Mouse (Mus musculus): ENCODE measurements around the gene Myom1.

The Myom1 gene

DNA sequence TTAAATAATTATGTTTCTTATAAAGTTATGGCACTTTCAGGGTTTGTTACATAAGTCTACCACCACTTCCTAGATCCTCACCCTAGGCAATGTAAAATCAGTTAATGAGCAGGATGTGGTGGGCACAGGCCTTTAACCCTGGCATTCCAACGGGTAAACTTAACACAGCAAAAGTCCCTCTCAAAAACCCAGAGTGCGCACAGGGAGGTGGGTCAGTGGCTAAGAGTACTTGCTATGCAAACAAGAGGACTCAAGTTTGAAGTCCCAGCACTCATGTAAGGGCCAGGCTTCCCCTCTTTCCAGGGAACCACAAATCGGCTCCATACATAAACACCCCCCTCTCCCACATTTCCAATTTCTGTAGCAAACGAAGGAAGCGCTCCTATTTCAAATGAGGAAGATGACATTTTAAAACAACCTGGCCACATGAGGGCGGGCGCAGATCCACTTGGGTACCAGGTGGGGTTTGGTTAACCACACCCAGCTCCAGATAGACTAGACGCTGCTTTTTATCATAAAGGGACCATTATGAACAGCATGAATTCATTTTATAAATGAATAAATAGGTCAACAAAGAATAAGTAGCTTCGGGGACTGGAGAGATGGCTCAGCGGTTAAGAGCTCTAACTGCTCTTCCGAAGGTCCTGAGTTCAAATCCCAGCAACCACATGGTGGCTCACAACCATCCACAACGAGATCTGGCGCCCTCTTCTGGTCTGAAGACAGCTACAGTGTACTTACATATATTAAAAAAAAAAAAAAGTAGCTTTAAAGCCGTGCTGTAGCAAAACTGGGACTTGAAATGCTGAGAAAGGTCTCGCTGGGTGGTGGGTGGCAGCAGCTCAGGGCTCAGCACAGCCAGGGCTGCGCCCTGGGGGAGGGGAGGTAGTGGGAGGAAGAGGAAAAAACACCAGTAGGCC lies 10.5 kb upstream of the Myom1 start:
- DNase-seq (ENCODE audit: low read depth, low spot score), result no peak

DNA sequence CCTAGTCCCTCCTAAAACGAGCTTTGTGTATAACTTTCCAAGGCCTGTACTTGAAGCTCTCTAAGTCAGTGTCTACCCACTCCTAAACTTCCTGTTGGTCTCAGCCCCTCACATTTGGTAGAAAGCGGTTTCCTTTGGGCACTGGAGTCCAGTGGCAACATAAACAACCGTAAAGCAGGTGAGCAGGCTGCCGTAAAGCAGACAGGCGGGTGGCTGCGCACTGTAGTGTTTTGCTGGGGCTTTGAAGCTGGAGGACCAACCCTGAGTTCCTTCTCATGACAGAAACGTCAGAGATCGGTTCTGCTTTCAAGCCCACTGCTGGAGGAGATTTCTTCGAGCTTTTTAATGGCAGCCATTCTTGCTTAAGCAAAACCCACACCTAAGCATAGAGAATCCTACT lies 9.8 kb upstream of the Myom1 start:
- DNase-seq (ENCODE audit: low read depth, low spot score), result no peak

DNA sequence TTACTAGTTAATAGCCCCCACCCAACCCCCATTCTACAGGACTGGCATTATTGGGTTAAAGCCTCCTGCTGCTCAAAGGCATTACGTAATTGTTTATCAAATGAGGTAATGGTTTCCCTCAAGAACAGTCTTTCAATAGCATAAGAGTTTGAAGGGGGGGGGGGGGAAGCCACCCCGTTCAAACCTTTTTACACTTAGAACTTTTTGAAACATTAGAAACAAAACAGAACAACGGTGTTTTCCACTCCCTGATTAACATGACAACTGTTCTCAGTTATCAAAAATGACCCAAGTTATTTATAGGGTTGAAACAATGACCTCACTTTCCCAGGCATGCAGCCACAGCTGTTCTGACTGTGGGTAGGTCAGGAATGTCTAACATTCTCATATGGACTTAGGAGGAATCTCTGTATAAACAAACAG lies 9.0 kb upstream of the Myom1 start:
- no peak for DNase-seq (ENCODE audit: low read depth, low spot score)

DNA sequence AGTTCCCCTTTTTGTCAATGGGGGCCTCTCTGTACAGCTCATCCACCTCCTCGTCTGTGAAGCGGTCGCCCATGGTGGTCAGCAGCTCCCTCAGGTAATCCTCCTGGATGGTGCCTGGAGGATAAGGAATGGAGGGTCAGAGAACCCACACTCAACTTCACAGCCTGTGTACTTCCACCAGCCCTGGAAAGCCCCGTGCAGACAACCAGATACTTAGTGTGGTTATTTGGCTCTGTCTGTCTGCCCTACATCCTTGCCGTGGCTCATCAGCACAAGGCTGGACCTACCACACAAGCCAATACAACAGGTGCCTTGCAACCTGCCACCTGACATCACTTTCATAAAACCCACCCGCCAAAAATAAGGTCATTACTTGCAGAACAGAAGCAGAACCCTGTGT lies 7.8 kb upstream of the Myom1 start:
- DNase-seq (ENCODE audit: low read depth, low spot score), result no peak

DNA sequence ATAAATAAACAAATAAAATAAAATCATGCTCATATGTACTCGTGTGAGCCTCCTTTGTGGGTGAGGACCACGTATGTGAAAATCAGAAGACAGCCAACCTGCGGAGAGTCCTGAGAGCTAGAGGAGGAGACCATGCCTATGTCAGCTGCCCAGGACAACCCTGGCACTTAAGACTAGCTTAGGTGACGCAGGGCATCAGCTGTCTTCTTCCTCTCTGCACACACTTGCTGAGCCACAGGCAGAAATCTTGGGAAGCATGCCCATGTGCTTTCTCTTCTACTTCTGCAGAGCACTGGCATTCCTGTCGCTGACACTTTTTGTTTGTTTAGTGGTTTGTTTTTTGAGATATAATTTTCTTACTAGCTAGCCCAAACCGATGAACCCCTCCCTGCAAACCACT lies 6.9 kb upstream of the Myom1 start:
- no peak for DNase-seq (ENCODE audit: low read depth, low spot score)

DNA sequence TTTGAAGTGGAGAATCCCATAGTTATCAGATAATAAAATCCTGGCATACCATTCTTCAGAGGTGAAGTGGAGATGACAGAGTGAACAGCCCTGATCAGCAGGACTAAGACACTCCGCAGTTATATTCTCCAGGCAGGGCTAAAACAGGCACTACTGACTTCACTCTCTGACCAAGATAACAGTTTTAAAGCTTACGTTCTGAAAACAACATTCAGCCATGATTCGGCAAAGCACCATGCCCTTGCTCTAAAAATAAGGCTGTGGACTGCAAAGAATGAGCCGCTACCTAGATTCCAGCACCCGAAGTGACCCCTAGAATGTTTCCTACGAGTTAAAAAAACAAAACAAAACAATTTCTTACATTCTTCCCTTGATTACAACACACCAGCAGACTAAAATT lies 4.6 kb upstream of the Myom1 start:
- DNase-seq (ENCODE audit: low read depth, low spot score), result no peak

DNA sequence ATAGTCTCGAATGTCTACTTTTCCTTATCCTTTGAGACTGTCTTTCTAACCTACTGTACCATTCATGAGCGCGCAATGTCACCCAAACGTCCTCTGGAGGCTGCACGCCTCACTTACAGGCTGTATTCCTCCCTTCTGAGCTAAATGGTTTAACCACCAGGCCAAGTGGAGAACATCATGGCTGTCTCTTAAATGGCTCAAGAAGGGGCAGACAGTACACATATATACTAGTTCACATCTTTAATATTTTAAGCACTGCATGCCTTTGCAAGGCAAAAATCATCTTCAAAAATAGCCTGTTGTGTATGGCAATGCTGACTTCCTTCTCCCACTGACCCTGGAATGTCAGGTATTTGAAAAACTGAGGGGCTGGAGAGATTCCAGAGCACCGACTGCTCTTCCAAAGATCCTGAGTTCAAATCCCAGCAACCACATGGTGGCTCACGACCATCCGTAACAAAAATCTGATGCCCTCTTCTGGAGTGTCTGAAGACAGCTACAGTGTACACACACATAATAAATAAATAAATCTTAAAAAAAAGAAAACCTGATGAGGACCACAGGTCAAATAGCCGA lies 3.9 kb upstream of the Myom1 start:
- DNase-seq (ENCODE audit: low read depth, low spot score), result no peak

DNA sequence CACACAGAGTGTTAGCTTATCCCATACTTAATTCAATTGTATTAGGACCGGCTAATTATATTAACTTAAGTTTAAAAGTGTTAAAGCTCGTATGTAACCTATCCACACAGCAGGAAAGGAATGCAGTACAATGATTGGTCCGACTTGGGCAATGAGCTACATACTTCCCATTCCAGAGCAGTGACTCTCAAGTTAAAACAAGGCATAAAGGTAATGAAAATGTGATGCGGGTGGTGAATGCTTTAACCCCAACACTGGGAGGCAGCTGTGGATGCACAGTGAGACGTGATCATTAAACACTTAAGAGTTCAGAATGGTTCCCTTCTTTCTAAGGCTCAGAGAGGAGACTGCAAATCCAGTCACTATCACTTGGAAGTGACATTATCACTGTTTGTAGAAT lies 3.2 kb upstream of the Myom1 start:
- no peak for DNase-seq (ENCODE audit: low read depth, low spot score)

DNA sequence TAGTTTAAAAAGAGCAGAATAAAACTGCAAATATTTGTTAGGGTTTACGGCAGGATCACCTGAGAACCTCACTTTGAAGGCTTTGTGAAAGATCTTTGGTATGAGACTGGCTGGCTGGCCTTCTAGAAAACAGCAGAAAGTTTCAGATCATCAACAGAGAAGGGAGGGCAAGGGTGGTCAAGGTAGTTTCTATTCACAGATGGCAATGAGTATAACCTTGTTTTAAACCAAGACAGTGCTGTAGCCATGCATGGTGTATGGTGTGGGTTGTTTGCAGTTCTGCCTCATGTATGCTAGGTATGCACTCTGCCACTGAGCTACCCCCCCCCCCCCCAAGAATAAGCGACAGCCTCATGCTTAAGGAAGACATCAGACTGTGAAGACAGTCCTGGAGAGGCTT lies 2.2 kb upstream of the Myom1 start:
- no peak for DNase-seq (ENCODE audit: low read depth, low spot score)

DNA sequence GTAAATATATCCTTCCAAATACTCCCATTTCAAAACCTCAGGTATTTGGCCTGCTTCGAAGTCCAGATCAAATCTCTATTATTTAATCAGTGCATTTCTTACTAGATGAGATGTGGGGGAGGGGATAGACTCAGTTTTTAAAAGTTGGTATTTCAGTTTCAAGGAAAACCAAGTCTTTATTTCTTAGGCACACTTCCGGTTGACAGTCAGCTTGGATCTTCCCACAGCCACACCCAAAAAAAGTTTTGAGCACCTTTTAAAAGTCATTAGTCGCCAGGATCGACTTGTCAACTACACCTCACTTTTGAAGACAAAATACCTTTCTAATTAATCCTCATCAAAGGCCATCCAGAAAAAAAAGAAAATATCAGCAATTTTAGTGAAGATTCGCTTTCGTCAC lies 1.4 kb upstream of the Myom1 start:
- no peak for DNase-seq (ENCODE audit: low read depth, low spot score)

DNA sequence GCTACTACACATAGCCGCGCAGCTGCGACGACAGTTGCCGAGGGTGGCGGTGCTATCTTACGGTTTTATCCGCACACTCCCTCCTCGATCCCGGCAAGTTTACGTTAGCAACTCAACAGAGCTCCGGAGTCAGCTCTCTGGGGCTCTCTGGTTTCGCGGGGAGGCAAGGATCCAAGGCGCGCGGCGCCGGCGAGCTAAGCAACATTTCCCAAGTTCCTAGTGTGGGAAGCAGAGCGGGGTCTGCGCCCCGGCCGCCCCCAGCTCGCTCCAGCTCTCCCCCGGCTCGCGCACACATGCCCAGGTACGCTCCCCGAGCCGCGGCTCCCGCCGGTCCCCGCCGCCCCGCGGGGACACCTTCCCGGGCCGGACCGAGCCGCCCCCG lies 743 bp upstream of the Myom1 start:
- DNase-seq (ENCODE audit: low read depth, low spot score), result no peak

DNA sequence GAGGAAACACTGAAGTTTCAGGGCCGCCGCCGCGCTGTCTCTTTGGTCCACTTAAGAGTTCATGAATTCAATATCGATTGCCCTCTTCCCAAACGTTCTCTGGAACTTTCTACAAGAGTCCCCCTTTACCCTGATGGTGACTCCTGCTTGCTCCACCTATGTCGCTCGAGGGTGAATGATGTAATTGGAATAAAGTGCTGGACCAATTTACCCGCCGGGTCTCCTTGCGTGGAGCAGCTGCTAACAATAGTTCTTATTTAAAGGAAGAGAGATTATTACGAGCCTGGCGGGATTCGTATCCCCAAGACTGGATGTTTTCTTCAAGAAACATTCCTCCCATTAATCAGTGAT lies 286 bp downstream of the Myom1 start, which contains the start of gene Myl12a:
Myl12a (minus strand) TSS at position 135 of the 351 bp plus-strand sequence.
- no peak for DNase-seq (ENCODE audit: low read depth, low spot score)

DNA sequence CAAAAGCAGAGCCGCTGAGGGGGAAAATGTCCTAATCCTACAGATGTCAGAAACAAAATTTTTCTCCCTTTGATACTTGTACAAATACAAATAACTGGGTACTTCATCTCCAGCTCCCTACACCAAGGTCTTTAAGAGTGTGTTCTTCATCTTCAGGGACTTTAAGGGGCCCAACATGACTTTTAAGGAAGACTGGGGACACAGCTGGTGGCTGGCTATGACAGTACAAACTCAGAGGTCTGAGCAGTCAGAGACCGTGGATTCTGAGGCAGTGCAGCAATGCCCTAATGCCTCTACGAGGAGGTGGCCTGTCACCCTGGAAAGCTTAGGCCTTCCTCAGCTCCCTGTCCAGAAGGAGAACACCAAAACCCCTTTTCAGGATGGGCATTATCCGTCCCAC lies 679 bp downstream of the Myom1 start:
- no peak for DNase-seq (ENCODE audit: low read depth, low spot score)

DNA sequence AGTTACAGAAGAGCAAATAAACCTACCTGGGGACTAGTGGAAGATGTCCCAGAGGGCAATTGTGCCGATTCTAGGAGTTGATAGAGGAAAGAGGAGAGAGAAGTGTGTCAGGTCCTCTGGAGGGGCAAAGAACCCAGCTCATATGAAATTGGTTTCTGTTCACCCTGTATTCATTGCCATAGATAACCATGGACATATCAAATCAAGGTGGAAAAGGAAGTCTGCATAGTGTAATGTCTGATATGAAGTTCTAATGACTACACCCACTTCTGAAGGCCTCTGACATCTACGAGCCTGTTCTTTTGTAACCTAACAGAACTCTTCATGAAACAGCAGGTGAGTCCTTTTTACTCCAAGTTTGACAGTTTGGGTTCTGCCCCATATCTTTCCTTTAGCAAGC lies 1.3 kb downstream of the Myom1 start:
- DNase-seq (ENCODE audit: low read depth, low spot score), result no peak

DNA sequence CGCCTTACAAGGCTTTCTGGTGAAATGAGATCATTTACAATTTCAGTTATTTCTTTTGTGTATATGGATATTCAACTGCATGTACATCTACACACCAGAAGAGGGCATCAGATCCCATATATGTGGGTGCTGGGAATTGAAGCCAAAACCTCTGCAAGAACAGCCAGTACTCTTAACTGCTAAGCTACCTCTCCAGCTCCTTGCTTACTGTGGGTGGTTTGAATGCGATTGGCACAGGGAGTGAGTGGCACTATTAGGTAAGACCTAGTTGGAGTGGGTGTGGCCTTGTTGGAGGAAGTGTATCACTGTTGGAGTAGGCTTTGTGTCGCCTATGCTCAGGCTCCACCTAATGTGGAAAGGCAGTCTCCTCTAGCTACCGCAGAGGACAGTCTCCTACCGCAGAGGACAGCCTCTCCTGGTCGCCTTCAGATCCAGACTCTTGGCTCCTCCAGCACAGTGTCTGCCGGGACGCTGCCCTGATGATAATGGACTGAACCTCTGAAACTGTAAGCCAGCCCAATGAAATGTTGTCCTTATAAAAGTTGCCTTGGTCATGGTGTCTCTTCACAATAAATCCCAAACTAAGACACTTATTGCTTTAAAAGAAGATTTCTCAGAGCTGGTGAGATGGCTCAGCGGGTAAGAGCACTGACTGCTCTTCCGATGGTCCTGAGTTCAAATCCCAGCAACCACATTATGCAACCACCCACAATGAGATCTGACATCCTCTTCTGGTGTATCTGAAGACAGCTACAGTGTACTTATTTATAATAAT lies 1.9 kb downstream of the Myom1 start:
- no peak for DNase-seq (ENCODE audit: low read depth, low spot score)

DNA sequence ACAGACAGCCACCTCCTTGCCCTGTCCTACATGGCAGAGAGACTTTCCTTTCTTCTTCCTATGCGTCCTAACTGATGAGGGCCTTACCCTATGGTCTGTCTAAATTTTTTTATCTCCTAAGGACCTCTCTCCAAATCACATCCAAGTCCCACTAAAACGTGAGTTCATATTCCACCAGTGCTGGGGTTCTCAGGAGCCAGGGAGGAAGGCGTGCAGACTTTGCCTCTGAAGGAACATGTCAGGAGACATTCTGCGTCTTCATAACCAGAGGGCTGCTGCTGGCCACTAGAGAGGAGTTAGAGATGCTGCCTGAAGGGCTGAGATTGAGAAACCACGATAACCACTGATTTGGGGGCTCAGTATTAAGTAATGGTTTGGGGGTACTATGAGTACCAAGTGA lies 4.5 kb downstream of the Myom1 start:
- DNase-seq (ENCODE audit: low read depth, low spot score), result no peak

DNA sequence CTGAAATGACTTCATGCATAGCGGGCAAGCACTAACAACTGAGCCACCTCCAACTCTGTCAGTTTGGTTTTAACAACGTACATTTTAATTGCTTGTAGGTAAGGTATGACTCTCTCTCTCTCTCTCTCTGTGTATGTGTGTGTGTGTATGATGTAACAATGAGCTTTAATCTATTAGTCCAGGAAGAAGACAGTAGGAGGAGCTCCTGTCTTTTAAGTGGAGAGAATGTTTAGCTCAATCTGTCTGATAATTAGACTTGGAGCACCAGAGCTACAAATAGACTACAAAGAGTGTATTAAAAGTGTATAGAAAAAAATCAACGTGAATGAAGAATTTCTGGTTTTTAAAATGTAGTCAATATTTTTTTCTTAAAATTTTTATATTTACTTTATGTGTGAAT lies 6.2 kb downstream of the Myom1 start:
- DNase-seq (ENCODE audit: low read depth, low spot score), result no peak

DNA sequence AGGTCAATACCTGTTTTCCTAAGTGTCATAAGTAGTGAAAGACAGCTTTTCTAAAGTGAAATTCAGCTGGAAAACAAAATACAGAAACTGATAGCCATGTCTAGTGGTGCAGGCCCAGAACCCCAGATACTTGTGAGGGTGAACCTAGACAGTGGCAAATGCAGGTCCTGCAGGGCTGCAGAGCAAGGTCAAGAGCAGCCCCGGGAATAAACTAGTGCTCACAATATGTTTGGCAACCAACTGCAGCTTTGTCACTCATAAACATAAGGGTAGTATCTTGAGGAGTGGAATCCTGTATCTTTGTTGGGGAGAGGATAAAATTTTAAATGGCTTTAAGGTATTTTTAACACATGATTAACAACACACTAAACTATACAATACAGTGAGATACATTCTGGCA lies 7.3 kb downstream of the Myom1 start:
- no peak for DNase-seq (ENCODE audit: low read depth, low spot score)

DNA sequence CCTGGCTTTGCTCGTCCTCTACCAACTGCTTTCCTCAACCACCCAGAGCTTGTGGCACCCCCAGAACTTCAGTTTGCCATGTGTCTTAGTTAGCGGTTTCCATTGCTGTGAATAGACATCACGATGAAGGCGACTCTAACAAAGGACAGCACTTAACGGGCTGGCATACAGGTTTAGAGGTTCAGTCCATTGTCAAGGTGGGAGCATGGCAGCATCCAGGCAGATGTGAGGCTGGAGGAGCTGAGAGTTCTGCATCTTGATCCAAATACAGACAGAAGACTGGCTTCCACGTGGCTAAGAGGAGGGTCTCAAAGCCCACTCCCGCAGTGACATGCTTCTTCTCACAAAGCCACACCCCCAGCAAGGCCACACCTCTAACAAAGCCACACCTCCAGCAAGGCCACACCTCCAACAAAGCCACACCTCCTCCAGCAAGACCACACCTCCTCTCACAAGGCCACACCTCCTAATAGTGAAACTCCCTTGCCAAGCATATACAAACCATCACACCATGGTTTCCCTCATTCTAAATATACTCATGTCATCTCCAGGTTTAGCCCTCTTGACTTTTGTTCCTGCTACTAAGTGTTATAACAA lies 8.3 kb downstream of the Myom1 start:
- DNase-seq (ENCODE audit: low read depth, low spot score), result no peak

DNA sequence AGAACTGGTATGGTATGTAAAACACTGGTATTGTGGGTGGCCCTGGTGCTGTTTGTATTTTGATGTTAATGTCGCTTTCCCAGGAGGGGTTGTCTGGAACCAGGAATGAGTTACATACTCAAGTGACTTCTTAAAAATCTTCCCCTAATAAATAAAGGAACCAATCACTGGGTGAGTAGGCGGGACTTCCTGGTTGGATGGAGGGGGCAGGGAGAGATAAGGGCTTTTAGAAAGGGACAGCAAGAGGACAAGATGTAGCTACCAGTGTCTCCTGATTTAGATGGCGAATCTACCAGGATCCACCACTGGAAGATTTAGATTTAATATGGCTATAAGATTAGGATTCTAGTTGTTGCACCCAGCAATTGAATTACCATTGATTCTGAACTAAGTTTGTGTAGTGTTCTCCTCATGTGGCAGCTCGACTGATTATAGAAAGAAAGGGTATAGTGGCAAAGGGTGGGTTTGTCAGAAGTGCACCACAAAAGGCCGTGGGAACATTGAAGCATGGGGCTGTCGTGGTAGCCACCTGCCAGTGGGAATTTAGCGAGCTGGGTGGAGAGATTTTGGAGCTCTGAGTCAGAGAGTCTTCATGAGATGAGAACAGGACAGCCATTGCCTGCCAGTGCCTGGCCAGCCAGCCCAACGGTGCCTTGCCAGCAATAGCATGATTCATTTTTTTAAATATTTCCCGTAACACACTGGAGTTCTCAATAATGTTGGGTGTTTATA lies 9.7 kb downstream of the Myom1 start:
- no peak for DNase-seq (ENCODE audit: low read depth, low spot score)

DNA sequence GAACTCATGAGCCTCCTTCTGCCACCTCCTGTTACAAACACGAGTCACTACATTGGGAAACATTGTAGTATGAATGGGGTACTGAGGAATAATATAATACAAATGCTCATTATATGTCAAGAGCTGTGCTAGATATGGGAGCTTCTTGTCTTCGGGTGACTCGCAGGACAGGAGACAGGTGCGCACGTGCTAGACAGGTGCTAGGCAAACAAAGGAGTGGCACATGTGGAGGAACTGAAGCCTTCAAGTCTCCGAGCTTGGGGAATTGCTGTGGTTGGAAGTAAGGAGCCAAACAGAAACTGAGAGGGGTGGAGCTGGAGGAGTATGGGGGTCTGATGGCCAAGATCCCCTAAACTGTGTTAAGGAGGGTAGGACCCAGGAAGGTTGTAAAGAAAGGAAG lies 10.7 kb downstream of the Myom1 start:
- DNase-seq (ENCODE audit: low read depth, low spot score), result no peak

DNA sequence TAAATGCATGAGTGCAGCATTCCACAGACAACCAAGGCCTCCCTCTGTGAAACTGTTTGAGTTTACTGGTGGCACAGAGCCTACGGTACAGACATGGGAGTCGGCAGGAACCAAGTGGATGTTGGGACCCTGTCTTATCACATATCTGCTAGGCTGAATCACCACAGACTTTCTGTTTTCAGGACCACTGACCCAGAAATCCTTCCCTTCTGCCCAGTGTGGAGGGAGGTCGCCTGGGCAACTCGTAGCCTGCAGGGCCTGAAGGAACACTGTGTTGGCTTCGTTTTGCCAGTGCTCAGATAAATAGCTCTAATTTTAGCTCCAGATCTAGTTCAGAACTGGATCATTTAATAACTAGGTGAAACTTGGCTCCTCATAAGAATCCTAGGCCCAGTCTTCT lies 12.5 kb downstream of the Myom1 start:
- no peak for DNase-seq (ENCODE audit: low read depth, low spot score)
